Mouse (Mus musculus) E14TG2a.4 (cell line): ENCODE results near the gene Mrps35.

Experiments used
- CTCF ChIP-seq: conservative IDR thresholded peaks from 2 replicates; pipeline ENCODE4 v1.5.1; 2014; ENCODE audit warnings: low read length
- POU5F1 ChIP-seq: IDR thresholded peaks from 2 replicates; pipeline ENCODE4 v1.6.1; 2014; ENCODE audit warnings: low read length, borderline replicate concordance

DNA sequence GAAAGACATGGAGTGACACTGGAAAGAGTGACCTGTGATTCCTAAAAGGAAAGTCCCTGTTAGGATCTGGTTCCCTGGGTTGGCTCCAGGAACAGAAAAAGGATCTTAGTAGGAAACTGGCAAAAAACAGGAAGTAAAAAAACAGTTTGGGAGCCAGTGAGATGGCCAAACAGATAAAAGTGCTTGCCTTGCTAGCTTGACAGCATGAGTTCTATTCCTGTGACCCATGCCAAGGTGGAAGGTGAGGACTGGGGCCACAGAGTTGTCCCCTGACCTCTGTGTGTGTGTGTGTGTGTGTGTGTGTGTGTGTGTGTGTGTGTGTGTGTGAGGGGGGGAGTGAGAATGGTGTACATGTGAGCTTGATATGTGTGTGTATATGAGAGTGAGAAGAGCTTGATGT is 19.0 kb upstream of the Mrps35 start:
- TF ChIP-seq CTCF: no peak
- TF ChIP-seq POU5F1: no peak
